Mouse (Mus musculus): Measurements from ENCODE around the gene Ptpn13. TPM values are rescaled to one million over a fixed set of nuclear protein-coding genes. Genes with fewer than 3 reads are reported as not detected.

Gene Ptpn13
- total and polyA plus RNA-seq, 3 experiments, result 15.1 to 43.6 (median 15.5) TPM

DNA sequence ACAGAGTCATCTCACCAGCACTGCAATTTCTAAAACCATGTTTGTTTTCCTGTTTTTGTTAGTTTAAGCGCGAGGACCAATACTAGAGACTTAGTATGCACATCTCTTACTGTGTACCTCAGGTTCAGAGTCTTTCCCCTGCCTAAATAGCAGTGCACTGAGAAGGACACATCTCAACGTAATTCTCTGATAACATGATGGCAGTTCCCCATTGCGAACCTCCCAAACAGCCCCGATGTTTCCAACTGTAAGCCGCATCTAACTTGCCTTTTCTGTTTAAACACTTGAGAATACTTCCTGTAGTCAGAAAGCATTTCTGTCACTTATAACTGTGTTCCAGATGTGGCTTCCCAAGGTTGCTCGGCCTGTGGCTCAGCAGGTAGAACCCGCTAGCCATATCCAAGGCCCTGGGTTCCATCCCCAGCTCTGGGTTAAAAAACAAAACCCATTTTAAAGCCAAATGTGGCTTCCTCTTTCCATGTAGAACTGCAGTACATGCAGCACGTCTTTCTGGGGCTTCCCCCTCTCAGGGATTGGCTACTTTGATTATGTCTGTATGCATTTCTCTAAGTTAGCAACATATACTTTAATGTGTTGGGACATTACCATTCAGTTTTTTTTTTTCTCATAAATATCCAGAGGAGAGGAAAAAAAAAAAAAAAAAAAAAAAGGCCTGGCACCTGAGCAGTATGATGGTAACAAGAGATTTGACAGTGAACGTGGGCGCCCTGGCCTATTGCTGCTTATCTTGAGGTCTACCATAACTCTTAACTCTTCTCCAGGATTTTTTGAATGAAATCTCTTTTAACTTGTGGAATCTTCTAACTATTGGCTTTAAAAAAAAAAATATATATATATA is 15.7 kb downstream of the Ptpn13 start (continued):
- TF ChIP-seq EP300 (IDR thresholded peaks at IDR 0.05; ENCODE audit: low read depth in 1 of 2, low read length in 2 of 2), result peak; percentile 82 to 87
- no peak for TF ChIP-seq MAX (IDR thresholded peaks at IDR 0.05; ENCODE audit: low read length)
- TF ChIP-seq NELFE (IDR thresholded peaks at IDR 0.05; ENCODE audit: low read depth, low read length), result peak; percentile 58
- TF ChIP-seq ETS1 (IDR thresholded peaks at IDR 0.05; ENCODE audit: low read depth, low read length), result peak; percentile 56; the same call in 1 of the 2 replicates
- no peak for TF ChIP-seq ZC3H11A (IDR thresholded peaks at IDR 0.05; ENCODE audit: low read depth, low read length)

DNA sequence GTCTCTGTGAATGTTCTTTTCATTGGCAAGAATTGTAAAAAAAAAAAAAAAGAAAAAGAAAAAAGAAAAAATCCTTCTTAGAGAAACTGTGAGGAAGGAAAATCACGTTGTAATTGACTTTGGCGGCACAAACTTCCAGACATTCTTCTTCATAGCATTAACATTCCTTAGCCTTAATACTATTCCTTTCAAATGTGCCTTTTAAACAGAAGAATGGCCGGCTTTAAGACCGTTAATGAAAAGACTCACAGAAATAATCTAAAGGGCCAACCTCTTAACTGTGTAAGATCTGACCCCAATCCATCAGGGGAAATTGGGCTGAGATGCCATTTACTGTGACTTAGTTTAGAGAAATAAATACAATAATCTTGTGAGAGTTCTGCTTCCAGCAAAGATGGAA is 16.7 kb downstream of the Ptpn13 start:
- Histone ChIP-seq H3K4me3 (ENCODE audit: control insufficient read depth in 1 of 2, insufficient read depth in 1 of 2, low read depth in 2 of 2, low read length in 2 of 2) (peak overlapping the region; percentile 10 to 40; a peak in 2 of 4 replicates), H3K9ac (ENCODE audit: control insufficient read depth, low read depth, low read length, poor library complexity, severe bottlenecking) (peak overlapping the region; percentile 51), H3K27me3 (ENCODE audit: control insufficient read depth in 1 of 2, insufficient read depth in 2 of 2, low read length in 2 of 2) (no peaks in the 10 kb centered on the region), H3K4me1 (ENCODE audit: control insufficient read depth in 1 of 2, insufficient read depth in 2 of 2, low read length in 2 of 2) (peaks cover 18 to 31% of the 10 kb centered on the region in 2 experiments), H3K27ac (ENCODE audit: control insufficient read depth, low read depth, low read length) (peak overlapping the region; percentile 76), H3K36me3 (ENCODE audit: control insufficient read depth in 1 of 2, insufficient read depth in 2 of 2, low read length in 2 of 2) (peaks cover 0 to 43% of the 10 kb centered on the region in 2 experiments; a peak in 2 of 4 replicates), H3K79me2 (ENCODE audit: control insufficient read depth, insufficient read depth, low read length, poor library complexity) (peaks cover 2% of the 10 kb centered on the region; the same call in 1 of the 2 replicates), H3K9me3 (replicated peaks; ENCODE audit: insufficient read depth, low read length) (no peaks in the 10 kb centered on the region)
- no peak for DNase-seq (ENCODE audit: low read depth, low spot score)
- TF ChIP-seq CHD1 (IDR thresholded peaks at IDR 0.05; ENCODE audit: low read depth, low read length) (no peak), ZNF384 (IDR thresholded peaks at IDR 0.05; ENCODE audit: low read depth, low read length) (no peak), ZMIZ1 (IDR thresholded peaks at IDR 0.05; ENCODE audit: low read depth, low read length) (no peak), RAD21 (IDR thresholded peaks at IDR 0.05; ENCODE audit: low read depth, low read length) (no peak), GABPA (IDR thresholded peaks at IDR 0.05; ENCODE audit: low read depth, low read length) (no peak), MAX (IDR thresholded peaks at IDR 0.05; ENCODE audit: low read length) (no peak), RCOR1 (IDR thresholded peaks at IDR 0.05; ENCODE audit: low read depth, low read length) (no peak), MAFK (IDR thresholded peaks at IDR 0.05; ENCODE audit: borderline replicate concordance, low read depth, low read length) (no peak), MAZ (IDR thresholded peaks at IDR 0.05; ENCODE audit: low read depth, low read length) (no peak), USF2 (IDR thresholded peaks at IDR 0.05; ENCODE audit: borderline replicate concordance in 1 of 2, insufficient read depth in 1 of 2, low read depth in 1 of 2, low read length in 2 of 2) (no peak), JUND (IDR thresholded peaks at IDR 0.05; ENCODE audit: low read depth, low read length) (no peak), NELFE (IDR thresholded peaks at IDR 0.05; ENCODE audit: low read depth, low read length) (no peak), MXI1 (IDR thresholded peaks at IDR 0.05; ENCODE audit: low read depth, low read length) (no peak), TAL1 (IDR thresholded peaks at IDR 0.05; ENCODE audit: low read length) (no peak), MYB (IDR thresholded peaks at IDR 0.05; ENCODE audit: low read depth, low read length) (no peak), EP300 (IDR thresholded peaks at IDR 0.05; ENCODE audit: low read depth in 1 of 2, low read length in 2 of 2) (no peak), TCF12 (IDR thresholded peaks at IDR 0.05; ENCODE audit: low read depth, low read length) (no peak), HCFC1 (IDR thresholded peaks at IDR 0.05; ENCODE audit: low read depth, low read length) (no peak)

Data from MEL (cell line).